ENCODE assay signal across 16 mouse cellular contexts in the genomic region with DNA sequence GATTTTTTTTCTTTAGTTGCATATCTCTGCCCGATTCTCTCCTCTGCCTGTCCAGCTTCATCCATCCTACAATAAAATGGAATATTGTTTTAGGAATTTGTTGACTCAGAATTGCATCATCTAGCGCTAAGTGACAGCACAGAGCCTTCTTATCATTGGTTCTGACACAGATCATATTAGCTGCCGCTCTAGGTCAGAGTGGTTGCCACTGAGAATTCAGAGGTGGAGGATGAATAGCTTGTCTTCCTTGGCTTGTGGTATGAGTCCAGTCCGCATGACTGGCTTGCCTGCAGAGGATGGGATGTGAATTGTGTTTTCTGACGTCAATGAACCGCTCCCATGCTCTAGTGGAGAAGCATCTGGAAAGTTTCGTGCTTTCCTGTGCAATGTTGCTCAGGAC.
DNase-seq lines count a peak whose midpoint lies in the region; ATAC-seq and TF ChIP-seq lines count a peak whose summit lies in the region.
"Had no signal": no experiment of that assay in that cellular context is flagged by ENCODE, and none has a peak within 500 bp of the region (broad histone marks: within the 10 kb centered on the region; RNA-seq: fewer than 3 reads in every experiment).

No protein-coding gene starts in this region.

- no peak overlapping the region for H3K4me2 ChIP-seq in kidney, embryonic 16.5 days (replicated peaks; ENCODE audit: low read depth, low read length)
- H3K4me2 ChIP-seq in heart, embryonic 16.5 days (ENCODE audit: low read depth, low read length): no peak overlapping the region
- H3K4me2 ChIP-seq: embryonic facial prominence, embryonic 12.5 days; forebrain, embryonic 12.5 days; liver, embryonic 11.5 days; midbrain, embryonic 15.5 days had no signal

- H3K27me3 ChIP-seq in kidney, adult 2 months (replicated peaks; ENCODE audit: control insufficient read depth, insufficient read depth, low read length): no peaks in the 10 kb centered on the region
- no peaks in the 10 kb centered on the region for H3K27me3 ChIP-seq in kidney, embryonic 16.5 days (ENCODE audit: insufficient read depth, low read length)
- H3K27me3 ChIP-seq in heart, embryonic 16.5 days (ENCODE audit: control insufficient read depth, insufficient read depth, low read length): no peaks in the 10 kb centered on the region
- H3K27me3 ChIP-seq: embryonic facial prominence, embryonic 12.5 days; forebrain, embryonic 12.5 days; midbrain, embryonic 15.5 days had no signal

- no peaks in the 10 kb centered on the region for H3K36me3 ChIP-seq in kidney, adult 2 months (ENCODE audit: control insufficient read depth, insufficient read depth, low read length)
- H3K36me3 ChIP-seq in kidney, embryonic 16.5 days (ENCODE audit: insufficient read depth, low read length): no peaks in the 10 kb centered on the region
- no peaks in the 10 kb centered on the region for H3K36me3 ChIP-seq in heart, embryonic 16.5 days (ENCODE audit: control insufficient read depth, insufficient read depth)
- H3K36me3 ChIP-seq: embryonic facial prominence, embryonic 12.5 days; forebrain, embryonic 12.5 days; midbrain, embryonic 15.5 days had no signal

- no peak for TF ChIP-seq CTCF in kidney, adult 2 months (conservative IDR thresholded peaks at IDR 0.05; ENCODE audit: insufficient read depth, insufficient read length, low read depth, low read length)

- WGBS in kidney, adult 2 months: 68% methylated on average over 7 of the region's 7 CpGs
- WGBS in kidney, embryonic 16.5 days: 70% methylated on average over 7 of the region's 7 CpGs
- 62% methylated on average over 7 of the region's 7 CpGs for WGBS in heart, embryonic 16.5 days

- no peaks in the 10 kb centered on the region for H3K9me3 ChIP-seq in kidney, embryonic 16.5 days (ENCODE audit: low read length)
- H3K9me3 ChIP-seq in heart, embryonic 16.5 days (replicated peaks; ENCODE audit: control insufficient read depth, low read length): no peaks in the 10 kb centered on the region
- H3K9me3 ChIP-seq: embryonic facial prominence, embryonic 12.5 days; forebrain, embryonic 12.5 days; midbrain, embryonic 15.5 days had no signal

- no peak overlapping the region for H3K9ac ChIP-seq in kidney, embryonic 16.5 days (replicated peaks; ENCODE audit: low read length)
- H3K9ac ChIP-seq in heart, embryonic 16.5 days (ENCODE audit: low read length): no peak overlapping the region
- H3K9ac ChIP-seq: embryonic facial prominence, embryonic 12.5 days; forebrain, embryonic 12.5 days; midbrain, embryonic 15.5 days had no signal

- intact Hi-C loops in left cerebral cortex, postnatal 14 days (cut with DNase I): no loop called here
- intact Hi-C loops in left cerebral cortex, postnatal 25 days (cut with DNase I): no loop called here

- no peaks in the 10 kb centered on the region for H3K4me1 ChIP-seq in kidney, adult 2 months (ENCODE audit: control insufficient read depth, insufficient read depth, low read length)
- H3K4me1 ChIP-seq in kidney, embryonic 16.5 days (ENCODE audit: insufficient read depth, low read length): no peaks in the 10 kb centered on the region
- no peaks in the 10 kb centered on the region for H3K4me1 ChIP-seq in heart, embryonic 16.5 days (ENCODE audit: control insufficient read depth, insufficient read depth, low read length)
- H3K4me1 ChIP-seq: embryonic facial prominence, embryonic 12.5 days; forebrain, embryonic 12.5 days; midbrain, embryonic 15.5 days had no signal

- ATAC-seq in kidney, embryonic 16.5 days (ENCODE audit: low FRiP score, low TSS enrichment): no peak
- no peak for ATAC-seq in heart, embryonic 16.5 days (replicated peaks; ENCODE audit: extremely low read depth, insufficient read depth, low FRiP score)
- ATAC-seq: midbrain, embryonic 15.5 days had no signal

- peak; percentile 35 for DNase-seq in kidney, adult 2 months
- peak; percentile 86 for DNase-seq in NIH3T3 (ENCODE audit: low read depth)
- DNase-seq in lung, postnatal 36 days: peak; percentile 31
- DNase-seq in left cerebral cortex, postnatal 14 days (ENCODE audit: low spot score in 2 of 2): no peak
- DNase-seq in left cerebral cortex, postnatal 25 days (ENCODE audit: low spot score in 2 of 2): no peak
- DNase-seq: adrenal gland, postnatal 25 days; cerebellum, postnatal 36 days; kidney, postnatal 14 days; spleen, adult 18-20 months; thymus, postnatal 25 days had no signal

- no peak for TF ChIP-seq POLR2A in kidney, adult 2 months (IDR thresholded peaks at IDR 0.05; ENCODE audit: low read depth, low read length)

- H3K27ac ChIP-seq in kidney, adult 2 months (ENCODE audit: insufficient read depth, low read depth, low read length): no peak overlapping the region
- no peak overlapping the region for H3K27ac ChIP-seq in kidney, embryonic 16.5 days (ENCODE audit: low read length)
- H3K27ac ChIP-seq in heart, embryonic 16.5 days (ENCODE audit: low read length): 0 out of 2 replicates have a peak overlapping the region, but pooled peaks have one; percentile 4
- H3K27ac ChIP-seq: embryonic facial prominence, embryonic 12.5 days; forebrain, embryonic 12.5 days; midbrain, embryonic 15.5 days had no signal

- H3K4me3 ChIP-seq in kidney, adult 2 months (ENCODE audit: insufficient read depth, low read depth, low read length): no peak overlapping the region
- no peak overlapping the region for H3K4me3 ChIP-seq in kidney, embryonic 16.5 days (ENCODE audit: low read length)
- no peak overlapping the region for H3K4me3 ChIP-seq in heart, embryonic 16.5 days (ENCODE audit: low read length)
- H3K4me3 ChIP-seq: embryonic facial prominence, embryonic 12.5 days; forebrain, embryonic 12.5 days; midbrain, embryonic 15.5 days had no signal

Comparison
In these comparisons a context has a peak if more than half of its experiments do, and no peak if none do; other contexts are left out.
1. DNase-seq: peak in kidney, adult 2 months (single experiment), NIH3T3 (single experiment) and lung, postnatal 36 days (single experiment); none in left cerebral cortex, postnatal 14 days (0 of 2) and left cerebral cortex, postnatal 25 days (0 of 2).